Mouse (Mus musculus) spleen, postnatal 10 days (tissue): ENCODE data around the gene Uox.
A peak's percentile ranks its signal among the peaks of the same experiment; 100 is the strongest.

Experiments used
- DNase-seq, 2 experiments: peaks; one replicate each; pipeline ENCODE4 v3.0.0; 2021 to 2022; ENCODE audit warnings: low spot score in 2 of 2

Uox gene

GRCm38 (mm10) chr3:146621966-146622365 lies 51.7 kb downstream of the Uox start:
- DNase-seq = no peak

- DNase-seq = no peak
Observed at GRCm38 (mm10) chr3:146625766-146626165, 55.5 kb downstream of the Uox start.

DNA sequence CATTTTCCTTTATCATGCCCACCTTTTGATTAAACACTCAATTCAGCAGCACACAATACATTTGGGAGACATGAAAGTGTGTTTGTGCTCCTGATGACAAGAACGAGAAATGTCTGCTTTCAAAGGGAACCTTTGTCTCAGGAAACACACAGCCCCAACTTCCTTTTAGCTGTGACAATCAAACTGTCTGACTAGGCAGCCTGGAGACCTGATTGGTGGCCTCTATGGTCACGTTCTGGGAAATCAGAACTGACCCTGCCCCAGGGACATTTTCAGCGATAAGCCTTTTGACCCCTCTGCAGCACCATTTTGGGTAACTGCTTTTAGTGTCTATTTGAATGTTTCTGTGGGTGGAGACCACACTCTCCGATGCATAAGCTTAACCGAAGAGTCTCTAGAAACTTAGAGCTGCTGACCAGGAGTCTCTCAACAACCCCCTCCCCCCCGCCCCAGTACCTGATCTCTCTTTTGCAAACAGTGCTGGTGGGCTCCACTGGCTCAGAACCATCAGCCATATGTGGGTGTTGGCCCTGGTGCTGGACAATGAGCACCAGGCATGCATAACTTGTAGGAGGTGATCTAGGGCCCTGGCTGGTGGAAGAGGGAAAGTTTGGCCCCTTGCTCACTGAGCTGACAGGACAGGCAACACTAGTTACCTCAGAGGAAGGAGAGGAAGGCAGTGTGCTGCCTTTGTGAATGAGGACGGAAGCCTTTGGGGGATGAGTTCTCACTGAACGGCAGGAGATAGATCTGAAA lies 58.2 kb downstream of the Uox start:
- DNase-seq = no peak

GRCm38 (mm10) chr3:146632506-146632905 lies 62.3 kb downstream of the Uox start:
- DNase-seq = no peak

GRCm38 (mm10) chr3:146641818-146642427 lies 71.7 kb downstream of the Uox start:
- DNase-seq = no peak

DNA sequence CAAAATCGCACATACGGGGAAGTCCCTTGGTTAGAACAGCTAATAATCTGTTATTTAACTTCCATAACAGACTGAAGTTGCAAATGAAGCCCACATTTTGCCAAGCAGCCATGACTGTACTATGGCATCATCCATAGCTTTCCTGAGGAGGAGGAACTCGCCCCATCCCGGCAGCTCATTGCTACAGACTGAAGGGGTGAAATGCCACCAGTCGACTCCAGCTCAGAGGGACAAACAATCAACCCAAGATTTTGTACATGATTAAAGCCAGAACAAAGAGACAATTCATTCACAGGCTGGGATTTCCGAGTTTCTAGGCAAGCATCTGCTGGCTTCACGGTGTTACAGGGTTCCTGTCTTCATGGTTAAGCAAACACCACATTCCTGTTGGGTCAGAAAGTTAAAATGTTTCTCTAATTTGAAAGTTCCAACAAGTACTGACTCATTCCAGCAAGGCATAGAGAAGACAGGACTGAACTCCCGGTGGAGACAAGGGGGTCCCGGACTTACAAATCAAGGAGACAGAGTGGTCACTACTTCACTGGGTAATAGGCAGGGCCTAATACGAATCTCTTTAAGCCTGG lies 79.2 kb downstream of the Uox start:
- DNase-seq = no peak

GRCm38 (mm10) chr3:146650716-146651115 lies 80.5 kb downstream of the Uox start:
- DNase-seq = no peak

DNA sequence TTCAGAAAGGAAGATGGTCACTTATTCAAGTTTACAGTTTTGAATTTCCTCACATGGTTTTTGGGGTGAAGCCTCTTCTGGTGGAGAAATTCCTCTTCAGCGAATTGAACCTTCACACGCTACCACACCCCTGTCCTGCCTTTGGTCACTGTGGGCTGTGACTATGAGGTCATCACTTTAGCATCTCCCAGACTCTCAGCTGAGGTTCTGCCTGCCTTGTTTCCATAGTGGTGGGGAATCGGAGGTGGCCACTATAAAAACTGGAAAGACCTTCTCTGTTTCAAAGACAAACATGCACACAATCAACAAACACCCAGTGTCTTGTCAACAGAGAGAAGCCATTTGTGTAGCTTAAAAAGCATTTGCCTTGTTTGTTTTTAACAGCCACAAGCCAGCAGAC lies 81.0 kb downstream of the Uox start, which contains the start of gene 4930503B20Rik:
4930503B20Rik (minus strand) TSS at position 101 of the 400 bp plus-strand sequence.
- no peak for DNase-seq

DNA sequence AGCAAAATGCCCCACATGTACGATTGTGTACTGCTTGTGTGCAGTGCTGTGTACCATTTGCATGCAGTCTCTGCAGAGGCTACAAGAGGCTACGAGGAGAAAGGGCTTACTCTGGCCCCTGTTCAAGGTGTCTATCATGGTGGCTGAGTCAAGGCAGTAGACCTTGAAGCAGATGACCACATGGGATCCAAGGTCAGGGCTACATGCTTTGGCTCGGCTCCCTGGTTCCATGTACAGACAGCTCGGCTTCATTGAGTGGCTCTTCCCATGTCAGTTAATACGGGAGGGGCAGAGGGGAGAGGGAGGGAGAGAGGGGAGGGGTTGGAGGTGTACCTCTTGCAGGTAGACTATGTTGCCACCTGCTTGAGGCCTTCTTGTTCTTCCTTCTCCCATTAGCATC lies 82.2 kb downstream of the Uox start:
- DNase-seq = no peak

- DNase-seq = no peak
Observed at GRCm38 (mm10) chr3:146653692-146654091, 83.5 kb downstream of the Uox start.

DNA sequence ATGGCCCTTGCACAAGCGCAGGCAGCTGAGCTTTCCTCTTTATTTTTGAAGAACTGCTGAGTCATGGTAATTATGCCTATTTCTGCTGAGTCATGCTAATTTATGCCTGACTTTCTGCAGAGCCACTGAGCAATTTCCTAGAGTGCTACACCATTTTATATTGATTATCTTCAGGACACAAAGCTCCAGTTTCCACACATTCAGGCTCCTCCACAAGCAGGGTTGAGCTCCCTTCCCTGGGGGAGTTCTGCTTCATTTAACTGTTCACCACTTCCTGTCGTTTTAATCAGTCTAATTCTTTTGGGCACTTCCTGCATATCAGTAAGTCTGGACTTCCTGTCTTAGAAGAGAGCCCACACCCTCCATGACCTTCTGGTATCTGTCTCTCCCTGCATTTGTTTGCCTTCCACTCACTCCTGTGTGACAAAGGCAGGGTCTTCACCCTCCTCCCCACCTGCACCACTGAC lies 84.9 kb downstream of the Uox start:
- peak; percentile 16 to 27 for DNase-seq

DNA sequence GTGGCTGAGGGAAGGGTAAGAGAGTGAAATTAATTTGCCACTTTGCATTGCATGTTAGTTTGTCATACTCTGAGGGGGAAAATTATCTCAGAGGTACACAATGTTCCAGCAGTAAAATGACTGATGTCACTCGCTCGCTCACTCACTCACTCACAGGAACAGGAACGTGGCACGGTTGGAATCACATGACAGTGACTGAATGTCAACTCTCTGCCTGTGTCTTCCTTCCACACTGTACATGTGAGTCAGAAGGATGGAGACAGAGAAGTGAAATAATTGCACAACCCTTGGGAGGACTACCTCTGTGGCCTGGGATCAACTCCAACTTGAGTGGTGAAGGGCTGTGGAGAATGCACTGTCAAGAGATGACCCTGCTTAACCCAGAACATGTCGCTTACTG lies 87.2 kb downstream of the Uox start:
- DNase-seq = no peak

- no peak for DNase-seq
Observed at GRCm38 (mm10) chr3:146658061-146658639, 87.9 kb downstream of the Uox start.

GRCm38 (mm10) chr3:146659321-146659720 lies 89.1 kb downstream of the Uox start:
- DNase-seq = no peak

DNA sequence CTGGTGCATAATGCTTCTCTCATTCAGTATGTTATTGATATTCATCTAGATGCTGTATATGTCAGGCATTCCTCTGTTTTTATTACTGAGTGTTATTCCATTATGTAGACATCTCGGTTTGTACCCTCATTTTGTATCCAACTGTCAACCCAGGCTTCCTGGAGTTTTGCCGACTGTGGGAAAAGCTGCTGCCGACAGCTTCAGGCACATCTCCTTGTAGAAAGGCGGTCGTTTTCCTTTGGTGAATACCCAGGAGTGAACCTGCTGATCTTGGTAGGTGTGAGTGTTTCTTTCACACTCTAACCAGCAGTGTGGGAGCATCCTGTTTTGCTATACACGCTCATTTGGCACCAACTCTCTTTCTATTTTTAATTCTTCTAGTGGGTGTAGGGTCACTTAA lies 90.8 kb downstream of the Uox start:
- DNase-seq = no peak

GRCm38 (mm10) chr3:146661907-146662306 lies 91.7 kb downstream of the Uox start:
- no peak for DNase-seq

GRCm38 (mm10) chr3:146671121-146671520 lies 100.9 kb downstream of the Uox start:
- no peak for DNase-seq

DNA sequence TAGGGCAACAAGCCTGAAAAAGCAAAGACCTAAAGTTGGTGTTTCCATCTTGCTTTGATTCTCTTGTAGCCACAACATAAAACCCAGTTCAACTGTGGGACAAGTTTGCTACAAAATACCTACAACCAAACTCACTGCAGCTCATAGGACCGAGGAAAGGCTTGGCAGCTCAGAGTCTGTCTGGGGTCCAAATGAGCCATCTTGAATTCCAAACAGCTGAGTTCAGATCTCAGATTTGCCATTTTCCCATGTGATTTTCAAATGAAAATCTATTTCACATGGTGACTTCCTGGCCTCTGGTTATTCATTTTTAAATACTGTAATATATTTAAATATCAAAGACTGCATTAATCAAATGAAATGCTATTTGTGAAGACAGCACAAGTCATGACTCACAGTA lies 104.9 kb downstream of the Uox start:
- DNase-seq = no peak

DNA sequence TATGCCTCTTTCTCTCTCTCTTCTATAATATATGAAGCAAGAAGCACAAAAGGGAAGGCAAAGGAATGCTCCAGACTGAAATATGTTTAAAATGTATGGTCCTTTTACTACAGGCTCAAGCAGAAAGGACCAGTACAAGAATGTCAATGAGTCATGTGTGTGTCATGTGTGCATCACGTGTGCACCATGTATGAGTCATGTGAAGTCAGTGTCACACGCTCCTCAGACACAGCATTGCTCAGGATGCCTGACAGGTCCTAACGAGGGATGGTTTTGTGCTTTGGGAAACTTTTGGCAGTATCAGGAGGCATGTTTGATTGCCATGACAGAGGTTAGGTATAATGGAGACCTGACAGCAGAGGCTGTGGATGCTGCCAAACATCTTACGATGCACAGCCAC lies 106.0 kb downstream of the Uox start:
- no peak for DNase-seq

GRCm38 (mm10) chr3:146679646-146680045 lies 109.4 kb downstream of the Uox start:
- no peak for DNase-seq

DNA sequence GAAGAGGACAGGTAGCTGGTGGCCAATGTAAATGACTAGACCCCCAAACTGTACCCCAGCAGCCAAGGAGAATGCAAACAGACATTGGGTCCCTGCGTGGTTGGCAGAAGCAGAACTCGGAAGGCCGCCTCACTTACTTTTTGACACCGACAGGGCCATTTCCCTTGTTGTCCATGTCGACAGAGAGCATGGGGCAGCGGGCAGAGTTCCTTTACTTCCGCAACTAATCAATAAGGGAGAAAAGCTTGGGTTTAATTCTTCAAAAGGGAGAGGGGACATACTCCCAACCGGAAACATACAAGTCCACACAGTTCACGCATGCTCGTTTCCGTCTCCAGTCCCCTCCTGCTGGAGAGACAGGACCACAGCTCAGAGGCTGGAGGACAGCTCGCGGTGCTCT lies 110.4 kb downstream of the Uox start:
- no peak for DNase-seq

- no peak for DNase-seq
Observed at GRCm38 (mm10) chr3:146681696-146682095, 111.5 kb downstream of the Uox start.
